Mouse (Mus musculus): Measurements from ENCODE around the gene Snx18.

Snx18 gene

GRCm38 (mm10) chr13:113615971-113616671 lies 2.2 kb downstream of the Snx18 start:
- no peak for DNase-seq (ENCODE audit: low spot score)

- DNase-seq (ENCODE audit: low spot score), result no peak
Measured at GRCm38 (mm10) chr13:113615546-113615941, 2.8 kb downstream of the Snx18 start.

GRCm38 (mm10) chr13:113614635-113615545 lies 3.5 kb downstream of the Snx18 start:
- peak; percentile 59 for DNase-seq (ENCODE audit: low spot score)

GRCm38 (mm10) chr13:113613882-113614281 lies 4.5 kb downstream of the Snx18 start:
- no peak for DNase-seq (ENCODE audit: low spot score)

GRCm38 (mm10) chr13:113613341-113613740 lies 5.0 kb downstream of the Snx18 start:
- no peak for DNase-seq (ENCODE audit: low spot score)

- DNase-seq (ENCODE audit: low spot score), result no peak
Measured at GRCm38 (mm10) chr13:113612141-113612950, 6.0 kb downstream of the Snx18 start.

GRCm38 (mm10) chr13:113610732-113611500 lies 7.4 kb downstream of the Snx18 start:
- no peak for DNase-seq (ENCODE audit: low spot score)

- DNase-seq (ENCODE audit: low spot score), result no peak
Measured at GRCm38 (mm10) chr13:113609429-113609828, 8.9 kb downstream of the Snx18 start.

- no peak for DNase-seq (ENCODE audit: low spot score)
Measured at GRCm38 (mm10) chr13:113607821-113608220, 10.5 kb downstream of the Snx18 start.

GRCm38 (mm10) chr13:113607371-113607770 lies 11.0 kb downstream of the Snx18 start:
- DNase-seq (ENCODE audit: low spot score), result no peak

GRCm38 (mm10) chr13:113606741-113607358 lies 11.5 kb downstream of the Snx18 start:
- DNase-seq (ENCODE audit: low spot score), result no peak

- no peak for DNase-seq (ENCODE audit: low spot score)
Measured at GRCm38 (mm10) chr13:113606131-113606530, 12.2 kb downstream of the Snx18 start.

- no peak for DNase-seq (ENCODE audit: low spot score)
Measured at GRCm38 (mm10) chr13:113605693-113606092, 12.7 kb downstream of the Snx18 start.

GRCm38 (mm10) chr13:113604321-113604720 lies 14.0 kb downstream of the Snx18 start:
- no peak for DNase-seq (ENCODE audit: low spot score)

- DNase-seq (ENCODE audit: low spot score), result no peak
Measured at GRCm38 (mm10) chr13:113602882-113603342, 15.5 kb downstream of the Snx18 start.

GRCm38 (mm10) chr13:113601831-113602604 lies 16.3 kb downstream of the Snx18 start:
- DNase-seq (ENCODE audit: low spot score), result no peak

- DNase-seq (ENCODE audit: low spot score), result no peak
Measured at GRCm38 (mm10) chr13:113600531-113601463, 17.6 kb downstream of the Snx18 start.

GRCm38 (mm10) chr13:113599701-113600530 lies 18.4 kb downstream of the Snx18 start:
- no peak for DNase-seq (ENCODE audit: low spot score)

Measured in ovary, postnatal 14 days (tissue).